Mouse (Mus musculus): ENCODE results near the gene Borcs5.

DNA sequence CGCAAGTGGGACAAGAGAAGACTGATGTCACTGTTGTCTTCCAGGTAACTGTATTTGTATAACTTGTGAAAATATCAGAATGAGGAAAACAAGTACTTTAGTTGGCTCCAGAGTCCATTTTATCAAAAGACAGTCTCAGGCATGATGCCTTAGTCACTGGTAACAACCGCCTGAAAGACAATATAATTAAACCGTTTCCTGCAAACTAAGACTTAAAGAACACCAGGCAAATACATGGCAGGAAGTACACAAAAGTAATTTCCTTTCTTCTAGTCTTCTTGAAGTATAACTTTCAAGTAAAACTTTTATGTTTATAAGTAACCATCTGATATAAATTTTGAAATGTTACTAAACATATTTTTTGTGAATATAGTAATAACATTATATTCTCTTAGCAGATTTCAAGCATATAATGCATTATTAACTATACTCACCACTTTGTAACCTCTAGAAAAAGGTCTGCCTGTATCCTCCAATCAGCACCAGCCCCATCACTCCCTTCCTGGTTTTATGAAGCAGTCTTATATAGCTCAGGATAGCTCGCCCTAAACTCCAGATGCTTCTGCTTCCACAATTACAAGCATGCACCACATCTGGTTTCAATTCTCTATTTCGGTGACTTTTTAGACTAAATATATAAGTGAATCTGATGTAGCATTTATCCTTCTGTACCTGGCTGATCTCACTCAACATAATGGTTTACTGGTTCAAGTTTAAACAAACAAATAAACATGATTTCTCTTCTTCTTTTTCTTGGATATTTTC is 112.8 kb downstream of the Borcs5 start:
- no peak for TF ChIP-seq MAX (IDR thresholded peaks at IDR 0.05; ENCODE audit: low read depth)
- no peak for TF ChIP-seq POLR2A (IDR thresholded peaks at IDR 0.05; ENCODE audit: insufficient read length, low read depth)
- TF ChIP-seq USF1 (IDR thresholded peaks at IDR 0.05; ENCODE audit: low read depth): no peak
- TF ChIP-seq MYOG (IDR thresholded peaks at IDR 0.05; ENCODE audit: control insufficient read depth in 1 of 3, insufficient read depth in 1 of 3, insufficient read length in 2 of 3, low read depth in 2 of 3): no peak
- TF ChIP-seq POLR2AphosphoS2 (IDR thresholded peaks at IDR 0.05; ENCODE audit: insufficient read length, low read depth): no peak
- TF ChIP-seq TCF12 (IDR thresholded peaks at IDR 0.05; ENCODE audit: insufficient read depth, poor library complexity, severe bottlenecking): no peak
- TF ChIP-seq MYOD1 (IDR thresholded peaks at IDR 0.05; ENCODE audit: control insufficient read depth in 1 of 3, insufficient read length in 2 of 3, low read depth in 2 of 3): no peak
- TF ChIP-seq REST (IDR thresholded peaks at IDR 0.05; ENCODE audit: insufficient read depth, insufficient read length): no peak

Data from myocyte (in vitro differentiated cells).